Comparison of ENCODE assay signal across 12 mouse cellular contexts in genomic region chr17:26698846-26699245, GRCm38 (mm10). TPM values are rescaled to one million over a fixed set of nuclear protein-coding genes. Genes with fewer than 3 reads are reported as not detected.
DNase-seq lines count a peak whose midpoint lies in the region; ATAC-seq and TF ChIP-seq lines count a peak whose summit lies in the region.
"Had no signal": no experiment of that assay in that cellular context is flagged by ENCODE, and none has a peak within 500 bp of the region (broad histone marks: within the 10 kb centered on the region; RNA-seq: fewer than 3 reads in every experiment).

No protein-coding gene starts in this region.

- H3K27ac ChIP-seq in heart, embryonic 15.5 days, result peak overlapping the region; percentile 71; the same call in 1 of the 2 replicates
- H3K27ac ChIP-seq: neural tube, embryonic 15.5 days had no signal

- TF ChIP-seq POLR2A in brain, embryonic 14.5 days (IDR thresholded peaks at IDR 0.05; ENCODE audit: borderline replicate concordance, extremely low read depth, insufficient read depth, insufficient read length, poor library complexity, severe bottlenecking), result no peak

- peaks cover 44% of the 10 kb centered on the region for H3K4me1 ChIP-seq in heart, embryonic 15.5 days (replicated peaks)

- H3K27me3 ChIP-seq in heart, embryonic 15.5 days, result no peaks in the 10 kb centered on the region
- H3K27me3 ChIP-seq: neural tube, embryonic 15.5 days had no signal

- TF ChIP-seq CTCF in brain, embryonic 14.5 days (IDR thresholded peaks at IDR 0.05; ENCODE audit: borderline replicate concordance, extremely low read depth, insufficient read depth, insufficient read length), result peak; percentile 34; the same call in 1 of the 2 replicates

- intact Hi-C loops in left cerebral cortex, postnatal 4 days (cut with DNase I), result no loop called here

- 85% methylated on average over 5 of the region's 5 CpGs for WGBS in heart, embryonic 15.5 days

- peaks cover 34% of the 10 kb centered on the region for H3K36me3 ChIP-seq in heart, embryonic 15.5 days

- no peaks in the 10 kb centered on the region for H3K9me3 ChIP-seq in heart, embryonic 15.5 days (replicated peaks)
- H3K9me3 ChIP-seq: neural tube, embryonic 15.5 days had no signal

- H3K4me3 ChIP-seq in heart, embryonic 15.5 days, result no peak overlapping the region
- H3K4me3 ChIP-seq: neural tube, embryonic 15.5 days had no signal

- no peak overlapping the region for H3K4me2 ChIP-seq in heart, embryonic 15.5 days
- H3K4me2 ChIP-seq: neural tube, embryonic 15.5 days had no signal

- DNase-seq in heart, adult 11 months, result no peak
- peak; percentile 13 for DNase-seq in retina, embryonic 14.5 days (ENCODE audit: low spot score)
- DNase-seq in retina, postnatal 1 day, result no peak
- no peak for DNase-seq in brain, embryonic 14.5 days (ENCODE audit: low read depth)
- DNase-seq in thymus, postnatal 25 days, result peak; percentile 27
- DNase-seq in left cerebral cortex, postnatal 4 days, result no peak
- DNase-seq: cerebellum, postnatal 10 days; heart, postnatal 10 days; layer of hippocampus, adult 9-11 months had no signal

- no peak overlapping the region for H3K9ac ChIP-seq in heart, embryonic 15.5 days
- H3K9ac ChIP-seq: neural tube, embryonic 15.5 days had no signal

- no peak for ATAC-seq in heart, embryonic 15.5 days (replicated peaks; ENCODE audit: insufficient number of reproducible peaks, insufficient read depth, low FRiP score, low read depth)
- no peak for ATAC-seq in inflammation-experienced regulatory T-cells, adult 6 months

RNA-seq across cellular contexts. Expression of gene Crebrf, which starts 16.6 kb away (rescaled TPM):
- 6.5 and 8.6 TPM in 2 replicates for polyA plus RNA-seq in heart, embryonic 15.5 days (2015; fragmentation: Nextera tagmentation; extraction: Ambion mirVana)
- 9.9 and 10.2 TPM in 2 replicates for polyA plus RNA-seq in brain, embryonic 14.5 days (2012; rRNA removed)
- total RNA-seq in left cerebral cortex, postnatal 4 days (2021), result 10 to 100 TPM; 25.8 to 26.5 TPM
- 10 to 100 TPM; 29.4 to 66.0 (median 53.7) TPM for polyA plus RNA-seq in inflammation-experienced regulatory T-cells, adult 6 months (2017; shearing (Covaris generic))

RNA-seq across cellular contexts. Expression of gene Atp6v0e, which starts 35.8 kb away (rescaled TPM):
- 197 and 200 TPM in 2 replicates for polyA plus RNA-seq in heart, embryonic 15.5 days (2015; fragmentation: Nextera tagmentation; extraction: Ambion mirVana)
- 79.1 and 125 TPM in 2 replicates for polyA plus RNA-seq in brain, embryonic 14.5 days (2012; rRNA removed)
- total RNA-seq in left cerebral cortex, postnatal 4 days (2021), result 10 to 100 TPM; 29.4 to 31.3 TPM
- polyA plus RNA-seq in inflammation-experienced regulatory T-cells, adult 6 months (2017; shearing (Covaris generic)), result 100 to 1,000 TPM; 402 to 432 (median 418) TPM

Comparison
In these comparisons a context has a peak if more than half of its experiments do, and no peak if none do; other contexts are left out.
1. DNase-seq: peak in retina, embryonic 14.5 days (single experiment) and thymus, postnatal 25 days (single experiment); none in heart, adult 11 months (single experiment), retina, postnatal 1 day (single experiment), brain, embryonic 14.5 days (single experiment) and left cerebral cortex, postnatal 4 days (single experiment).